ENCODE assay signal across 10 mouse cellular contexts in genomic region chr9:80258396-80258795, GRCm38 (mm10).
A peak's percentile ranks its signal among the peaks of the same experiment; 100 is the strongest.
DNase-seq lines count a peak whose midpoint lies in the region; ATAC-seq lines count a peak whose summit lies in the region.
"Had no signal": no experiment of that assay in that cellular context is flagged by ENCODE, and none has a peak within 500 bp of the region (broad histone marks: within the 10 kb centered on the region; RNA-seq: fewer than 3 reads in every experiment).

No protein-coding gene starts in this region.

- ATAC-seq in embryonic facial prominence, embryonic 13.5 days (ENCODE audit: insufficient number of reproducible peaks, insufficient read depth, low FRiP score, low TSS enrichment, low read depth): no peak
- peak; percentile 65 for ATAC-seq in activated CD4-positive, CD25-positive, alpha-beta regulatory T cell, adult 4 months
- no peak for ATAC-seq in forebrain, embryonic 11.5 days (replicated peaks; ENCODE audit: low FRiP score)

- no peak overlapping the region for H3K4me2 ChIP-seq in embryonic facial prominence, embryonic 13.5 days
- no peak overlapping the region for H3K4me2 ChIP-seq in forebrain, embryonic 11.5 days (ENCODE audit: low read depth, low read length, severe bottlenecking)
- H3K4me2 ChIP-seq: heart, embryonic 12.5 days had no signal

- H3K36me3 ChIP-seq in embryonic facial prominence, embryonic 13.5 days: no peaks in the 10 kb centered on the region
- H3K36me3 ChIP-seq in embryonic facial prominence, embryonic 10.5 days (replicated peaks): no peaks in the 10 kb centered on the region
- no peaks in the 10 kb centered on the region for H3K36me3 ChIP-seq in splenic B cell, adult 2 months (ENCODE audit: control insufficient read depth, insufficient read depth, low read length, poor library complexity, severe bottlenecking)
- H3K36me3 ChIP-seq in forebrain, embryonic 11.5 days (ENCODE audit: control insufficient read depth, insufficient read depth, low read length): no peaks in the 10 kb centered on the region

- H3K27me3 ChIP-seq in embryonic facial prominence, embryonic 13.5 days: no peaks in the 10 kb centered on the region
- no peaks in the 10 kb centered on the region for H3K27me3 ChIP-seq in embryonic facial prominence, embryonic 10.5 days (replicated peaks; ENCODE audit: low read depth, poor library complexity, severe bottlenecking)
- H3K27me3 ChIP-seq in splenic B cell, adult 2 months (ENCODE audit: control insufficient read depth, insufficient read depth, low read length, poor library complexity, severe bottlenecking): no peaks in the 10 kb centered on the region
- no peaks in the 10 kb centered on the region for H3K27me3 ChIP-seq in forebrain, embryonic 11.5 days (ENCODE audit: control insufficient read depth, insufficient read depth, low read length)
- H3K27me3 ChIP-seq: heart, embryonic 12.5 days had no signal

- H3K4me1 ChIP-seq in embryonic facial prominence, embryonic 13.5 days: peaks cover 6% of the 10 kb centered on the region; the same call in 1 of the 2 replicates
- peaks cover 9% of the 10 kb centered on the region for H3K4me1 ChIP-seq in embryonic facial prominence, embryonic 10.5 days
- no peaks in the 10 kb centered on the region for H3K4me1 ChIP-seq in forebrain, embryonic 11.5 days (replicated peaks; ENCODE audit: control insufficient read depth, insufficient read depth, low read length)

- no peaks in the 10 kb centered on the region for H3K9me3 ChIP-seq in embryonic facial prominence, embryonic 13.5 days
- no peaks in the 10 kb centered on the region for H3K9me3 ChIP-seq in embryonic facial prominence, embryonic 10.5 days
- no peaks in the 10 kb centered on the region for H3K9me3 ChIP-seq in forebrain, embryonic 11.5 days (ENCODE audit: control insufficient read depth, low read length)
- H3K9me3 ChIP-seq: heart, embryonic 12.5 days had no signal

- no peak overlapping the region for H3K9ac ChIP-seq in embryonic facial prominence, embryonic 13.5 days
- H3K9ac ChIP-seq in forebrain, embryonic 11.5 days (ENCODE audit: low read length): no peak overlapping the region
- H3K9ac ChIP-seq: heart, embryonic 12.5 days; liver, embryonic 14.5 days had no signal

- no peak for DNase-seq in embryonic facial prominence, embryonic 10.5 days (ENCODE audit: low spot score)
- DNase-seq in kidney, postnatal 25 days: peak; percentile 51 to 63
- peak; percentile 48 for DNase-seq in splenic B cell, adult 2 months (ENCODE audit: low read depth, low spot score)
- DNase-seq in c-Kit-positive CD71-positive TER-119-positive erythroid progenitor cells, embryonic 14.5 days (ENCODE audit: low spot score): no peak
- no peak for DNase-seq in right cerebral cortex, postnatal 36 days (ENCODE audit: low spot score in 2 of 2)
- DNase-seq in forebrain, embryonic 11.5 days (ENCODE audit: low spot score): no peak

- 49% methylated on average over 6 of the region's 6 CpGs for WGBS in embryonic facial prominence, embryonic 13.5 days
- WGBS in embryonic facial prominence, embryonic 10.5 days: 73% methylated on average over 6 of the region's 6 CpGs
- WGBS in forebrain, embryonic 11.5 days: 70% methylated on average over 6 of the region's 6 CpGs

- no peak overlapping the region for H3K4me3 ChIP-seq in embryonic facial prominence, embryonic 13.5 days
- H3K4me3 ChIP-seq in embryonic facial prominence, embryonic 10.5 days: no peak overlapping the region
- H3K4me3 ChIP-seq in forebrain, embryonic 11.5 days (ENCODE audit: low read depth, low read length): no peak overlapping the region
- H3K4me3 ChIP-seq: heart, embryonic 12.5 days had no signal

- peak overlapping the region; percentile 28; the same call in 1 of the 2 replicates for H3K27ac ChIP-seq in embryonic facial prominence, embryonic 13.5 days
- no peak overlapping the region for H3K27ac ChIP-seq in embryonic facial prominence, embryonic 10.5 days (replicated peaks)
- no peak overlapping the region for H3K27ac ChIP-seq in forebrain, embryonic 11.5 days (ENCODE audit: low read depth, low read length)
- H3K27ac ChIP-seq: liver, embryonic 14.5 days had no signal

Comparison
In these comparisons a context has a peak if more than half of its experiments do, and no peak if none do; other contexts are left out.
1. DNase-seq: peak in kidney, postnatal 25 days (2 of 2) and splenic B cell, adult 2 months (single experiment); none in embryonic facial prominence, embryonic 10.5 days (single experiment), c-Kit-positive CD71-positive TER-119-positive erythroid progenitor cells, embryonic 14.5 days (single experiment), right cerebral cortex, postnatal 36 days (0 of 2) and forebrain, embryonic 11.5 days (single experiment).